Mouse (Mus musculus): ENCODE data around the gene Lbhd2. TPM values are rescaled to one million over a fixed set of nuclear protein-coding genes. Genes with fewer than 3 reads are reported as not detected.

Lbhd2 gene
- total RNA-seq, 2 experiments from 2014 or later = not detected

DNA sequence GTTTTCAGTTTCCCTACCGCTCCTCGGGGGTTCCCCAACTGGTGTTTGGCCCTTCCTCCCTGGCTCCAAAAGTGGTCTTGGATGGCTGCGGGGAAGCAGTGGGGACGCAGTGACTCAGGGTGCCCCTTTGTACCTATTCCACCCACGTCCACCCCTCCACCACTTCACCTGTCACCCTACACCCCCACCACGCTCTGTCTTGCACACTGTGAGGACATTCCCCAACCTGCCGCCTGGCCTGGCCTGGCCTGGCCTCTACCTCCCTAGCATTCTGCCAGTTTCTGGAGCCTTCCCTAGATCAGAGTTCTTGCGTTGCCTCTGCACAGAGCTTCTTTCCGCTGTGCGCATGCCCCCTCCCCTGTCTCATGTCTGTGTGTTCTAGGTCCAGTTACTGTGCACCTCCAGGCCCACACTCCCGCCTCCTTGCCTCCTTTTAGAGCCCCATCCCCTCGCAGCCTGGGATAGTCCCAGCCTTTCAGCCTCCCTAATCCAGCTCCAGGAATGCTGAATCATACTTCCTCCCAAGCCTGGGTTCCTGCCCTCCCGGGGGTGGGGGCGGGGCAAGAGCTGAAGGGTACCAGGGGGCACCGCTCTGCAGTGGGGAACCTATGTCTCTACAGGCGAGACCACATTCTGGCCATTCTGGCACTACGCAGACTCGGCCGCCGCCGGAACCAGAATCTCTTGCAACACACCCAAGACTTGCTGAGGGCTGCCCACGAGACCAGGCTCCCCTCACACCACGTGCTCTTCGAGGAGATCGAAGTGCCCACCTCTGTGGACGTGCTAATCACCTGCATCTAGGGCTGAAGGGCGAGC is 23.6 kb downstream of the Lbhd2 start:
- ATAC-seq (ENCODE audit: poor library complexity, severe bottlenecking) = peak; percentile 28

GRCm38 (mm10) chr12:111430868-111431817 is 24.5 kb downstream of the Lbhd2 start:
- no peak for ATAC-seq (ENCODE audit: poor library complexity, severe bottlenecking)

- ATAC-seq (ENCODE audit: poor library complexity, severe bottlenecking) = peak; percentile 49
Observed at GRCm38 (mm10) chr12:111432097-111432496, 25.5 kb downstream of the Lbhd2 start.

- no peak for ATAC-seq (ENCODE audit: poor library complexity, severe bottlenecking)
Observed at GRCm38 (mm10) chr12:111432751-111433331, 26.2 kb downstream of the Lbhd2 start.

- no peak for ATAC-seq (ENCODE audit: poor library complexity, severe bottlenecking)
Observed at GRCm38 (mm10) chr12:111434164-111434744, 27.6 kb downstream of the Lbhd2 start.

- no peak for ATAC-seq (ENCODE audit: poor library complexity, severe bottlenecking)
Observed at GRCm38 (mm10) chr12:111434745-111435327, 28.2 kb downstream of the Lbhd2 start.

DNA sequence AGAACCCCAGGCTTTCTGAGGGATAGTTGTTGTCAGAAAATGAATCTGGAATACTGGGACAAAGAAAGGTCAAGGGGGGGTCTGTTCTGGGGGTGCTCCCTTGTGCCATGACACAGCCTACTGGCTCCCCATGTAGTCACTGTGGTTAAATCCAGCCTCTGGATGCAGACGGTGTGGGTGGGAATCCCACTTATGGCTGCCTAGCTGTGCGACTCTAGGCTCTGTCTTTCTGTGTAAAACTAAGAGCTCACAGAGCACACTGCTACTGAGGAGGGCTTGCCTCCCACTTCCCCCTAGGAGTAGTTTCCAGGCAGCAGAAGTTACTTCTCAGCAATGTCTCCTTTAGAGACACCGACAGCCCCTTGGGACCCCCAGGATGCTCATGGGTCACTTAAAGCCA is 29.6 kb downstream of the Lbhd2 start:
- ATAC-seq (ENCODE audit: poor library complexity, severe bottlenecking) = no peak

DNA sequence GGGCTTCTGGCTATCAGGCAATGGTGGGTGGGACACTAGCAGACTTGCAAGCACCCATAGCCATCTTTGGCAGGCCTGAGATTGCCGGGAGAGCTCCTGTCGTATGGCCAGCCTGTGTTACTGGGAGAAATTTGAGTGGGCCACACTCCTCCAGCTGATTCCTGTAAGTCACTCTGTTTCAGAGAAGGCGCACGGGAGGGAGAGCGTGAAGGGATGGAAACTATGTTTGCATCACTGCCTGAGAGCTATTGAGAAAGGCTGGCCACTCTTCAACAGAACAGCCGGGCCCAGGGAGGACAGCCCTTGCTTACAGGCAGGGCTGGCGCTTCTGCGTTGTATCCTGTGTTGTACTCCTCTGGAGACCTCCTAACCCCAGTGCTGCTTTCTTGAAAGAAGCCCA is 30.0 kb downstream of the Lbhd2 start:
- peak; percentile 50 for ATAC-seq (ENCODE audit: poor library complexity, severe bottlenecking)

- ATAC-seq (ENCODE audit: poor library complexity, severe bottlenecking) = peak; percentile 55
Observed at GRCm38 (mm10) chr12:111437222-111437900, 30.8 kb downstream of the Lbhd2 start.

- no peak for ATAC-seq (ENCODE audit: poor library complexity, severe bottlenecking)
Observed at GRCm38 (mm10) chr12:111438850-111439249, 32.2 kb downstream of the Lbhd2 start.

DNA sequence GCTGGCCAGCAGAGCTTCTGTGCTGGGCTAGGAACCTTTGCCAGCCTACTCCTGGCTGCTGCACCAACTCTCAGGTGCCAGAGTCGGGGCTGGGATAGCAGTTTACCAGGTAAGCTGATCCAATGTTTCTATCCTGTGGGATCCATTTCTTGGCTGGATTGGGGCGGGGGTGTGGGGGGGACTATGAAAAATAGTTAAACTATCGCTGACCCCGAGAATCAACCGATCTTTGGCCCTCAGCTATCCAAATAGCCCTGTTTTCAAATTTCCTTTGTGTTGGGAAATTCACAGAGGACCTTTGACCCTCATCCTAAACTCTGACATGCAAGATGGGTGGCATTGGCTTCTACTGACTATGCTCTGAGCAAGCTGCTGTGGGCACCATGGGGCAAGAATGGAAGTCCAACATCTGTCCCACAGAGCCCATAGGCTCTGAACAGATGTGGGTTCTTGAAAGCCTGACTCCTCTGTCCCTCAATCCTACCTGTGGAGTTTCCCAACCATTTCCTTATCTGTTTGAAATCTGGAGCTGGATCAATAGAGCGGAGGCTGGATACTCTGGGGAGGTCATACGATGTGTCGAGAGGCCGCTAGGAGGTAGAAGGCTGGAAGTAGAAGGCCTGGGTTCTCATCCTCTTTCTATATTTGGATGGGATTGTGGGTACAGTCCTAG is 34.2 kb downstream of the Lbhd2 start:
- no peak for ATAC-seq (ENCODE audit: poor library complexity, severe bottlenecking)

- peak; percentile 3; the same call in 1 of the 2 replicates for ATAC-seq (ENCODE audit: poor library complexity, severe bottlenecking)
Observed at GRCm38 (mm10) chr12:111441523-111441922, 34.9 kb downstream of the Lbhd2 start.

DNA sequence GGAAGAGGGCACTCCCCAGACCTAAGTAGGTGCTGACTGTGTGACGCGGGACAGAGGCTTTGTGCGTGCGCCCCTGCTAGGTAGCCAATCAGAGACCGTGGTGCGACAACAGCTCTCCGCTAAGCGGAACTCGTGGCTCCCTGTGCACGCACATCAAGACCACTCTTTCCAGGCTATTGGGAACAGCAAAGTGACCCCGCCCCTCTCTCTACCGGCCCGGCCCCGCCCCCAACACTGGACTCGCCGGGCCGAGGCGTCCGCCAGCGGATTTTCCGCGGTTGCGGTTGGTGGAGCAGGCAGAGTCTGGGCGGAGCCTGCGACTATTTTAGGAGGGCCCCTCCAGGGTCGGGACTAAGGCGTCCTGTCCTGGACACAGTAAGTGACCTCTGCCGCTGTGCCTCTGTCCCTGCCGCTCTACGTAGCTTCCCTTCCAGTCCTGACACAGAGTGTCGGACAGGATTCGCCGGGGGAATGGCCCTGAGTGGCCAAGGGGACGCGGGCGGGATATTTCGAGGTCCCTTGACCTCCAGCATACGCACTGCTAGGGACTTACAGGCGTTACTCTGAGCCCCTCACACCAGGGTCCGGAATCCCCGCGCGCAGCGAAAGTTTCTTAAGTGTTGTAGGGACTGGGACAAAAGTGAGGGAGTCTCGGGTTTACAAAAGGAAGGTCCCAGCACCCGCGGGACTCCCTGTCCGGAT is 35.9 kb downstream of the Lbhd2 start, which contains the start of gene Tnfaip2:
Gene Tnfaip2 (plus strand): TSS at position 161 of the 702 bp plus-strand sequence.
- ATAC-seq (ENCODE audit: poor library complexity, severe bottlenecking) = peak; percentile 63

DNA sequence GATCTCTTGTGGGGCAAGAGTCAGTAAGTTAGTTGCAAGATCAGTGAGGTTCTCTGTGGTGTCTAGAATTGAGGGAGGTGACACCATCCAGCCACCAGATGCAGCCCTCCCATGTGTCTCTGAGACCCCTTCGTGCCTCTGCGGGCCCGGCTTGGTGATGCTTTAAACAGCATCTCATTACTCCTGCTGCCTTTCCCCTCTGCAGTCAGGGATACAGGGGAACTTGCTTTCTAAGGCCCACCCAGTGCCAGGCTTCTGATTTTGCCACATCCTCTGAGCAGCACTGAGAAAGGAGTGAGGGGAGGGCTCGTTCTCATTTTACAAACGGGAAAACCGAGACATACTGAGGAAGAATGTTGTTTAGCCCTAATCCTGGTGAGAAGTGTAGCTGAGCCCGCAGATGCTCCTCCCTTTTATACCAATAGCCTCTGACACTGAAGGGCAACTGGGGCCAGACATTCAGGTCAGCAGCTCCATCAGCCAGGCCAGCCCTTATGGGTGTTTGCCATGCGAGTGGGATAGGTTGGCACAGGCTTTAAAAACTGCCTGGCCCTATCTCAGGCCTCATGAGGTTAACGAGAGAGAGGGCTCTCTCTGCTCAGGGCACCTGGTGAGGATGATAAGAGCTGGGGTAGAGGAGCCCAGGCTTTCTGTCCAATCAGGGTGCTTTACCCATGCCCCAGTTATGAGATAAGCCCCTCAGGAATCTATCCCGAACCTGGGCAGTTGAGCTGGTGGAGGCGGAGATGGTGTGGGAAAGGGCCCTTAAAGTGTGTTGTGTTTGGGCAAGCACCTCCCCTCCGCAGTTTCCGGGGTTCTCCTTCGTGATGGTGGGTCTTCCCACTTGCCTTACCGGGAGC is 36.6 kb downstream of the Lbhd2 start:
- peak; percentile 5 for ATAC-seq (ENCODE audit: poor library complexity, severe bottlenecking)

DNA sequence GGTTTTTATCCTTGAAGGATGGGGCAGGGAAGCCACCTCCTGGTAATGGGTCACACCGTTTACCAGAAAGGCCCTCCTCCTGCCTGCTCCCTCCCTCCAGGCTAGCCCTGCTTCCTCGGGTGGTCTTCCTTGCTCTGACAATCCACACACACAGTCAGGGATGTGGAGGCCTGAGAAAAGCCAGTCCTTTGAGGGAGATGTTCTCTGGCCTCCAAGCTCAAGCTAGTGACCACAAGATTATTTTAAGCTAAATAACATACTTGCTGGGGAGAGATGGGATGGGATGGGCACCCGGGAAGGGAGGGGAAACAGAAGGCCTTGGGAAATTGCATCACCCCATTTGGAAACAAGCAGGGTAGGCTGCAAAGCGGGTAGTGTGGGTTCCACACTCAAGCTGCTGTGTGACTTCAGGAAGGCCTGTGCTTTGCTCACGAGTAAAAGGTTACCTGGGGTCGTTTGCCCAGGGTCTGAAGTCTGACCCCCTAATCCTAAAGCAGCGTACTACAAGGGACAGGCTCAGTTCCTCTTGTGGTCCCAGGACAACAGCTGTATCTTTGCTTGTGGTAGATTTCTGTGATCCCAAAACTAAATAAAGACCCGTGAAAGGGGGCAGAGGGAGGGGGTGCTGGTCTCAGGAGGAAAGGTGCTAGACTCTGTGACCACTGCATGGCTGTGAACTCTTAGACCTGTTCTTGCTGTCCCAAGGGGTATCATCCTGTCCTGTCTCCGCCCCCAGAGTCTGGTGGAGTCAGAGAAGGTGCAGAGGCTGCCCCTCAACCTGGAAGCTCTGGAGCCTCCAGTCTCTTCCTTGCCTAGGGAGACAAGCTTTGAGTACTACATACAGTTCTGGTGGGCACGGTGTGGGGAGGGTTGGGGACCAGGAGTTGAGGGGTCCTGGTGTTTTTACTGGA is 37.6 kb downstream of the Lbhd2 start:
- no peak; the same call in 1 of the 2 replicates for ATAC-seq (ENCODE audit: poor library complexity, severe bottlenecking)

- ATAC-seq (ENCODE audit: poor library complexity, severe bottlenecking) = no peak
Observed at GRCm38 (mm10) chr12:111445161-111445889, 38.7 kb downstream of the Lbhd2 start.

Measured in megakaryocyte, adult 5-6 weeks (primary cell).